Mouse (Mus musculus): Measurements from ENCODE around the gene Apol10a.
"Not testable (repeated sequence)": the region's sequence is repeated elsewhere in the genome, so short reads cannot be mapped to it uniquely, and the experiment has no call there.

The Apol10a gene

GRCm38 (mm10) chr15:77476693-77477092 is at the start of gene Apol10a:
TSS of gene Apol10a (plus strand) at chr15:77477047.
- not testable (repeated sequence) for DNase-seq

- DNase-seq, result not testable (repeated sequence)
These were observed 48.0 kb upstream of the Apol10a start for GRCm38 (mm10) chr15:77428690-77429448.

- DNase-seq, result not testable (repeated sequence)
These were observed 32.1 kb upstream of the Apol10a start for GRCm38 (mm10) chr15:77444746-77445145.

- not testable (repeated sequence) for DNase-seq
These were observed 31.2 kb upstream of the Apol10a start for GRCm38 (mm10) chr15:77445668-77446067.

GRCm38 (mm10) chr15:77447392-77447791 is 29.5 kb upstream of the Apol10a start, which contains the start of gene Apol7b:
TSS of gene Apol7b (minus strand) at chr15:77447492.
- DNase-seq, result not testable (repeated sequence)

GRCm38 (mm10) chr15:77449927-77450326 is 26.9 kb upstream of the Apol10a start:
- peak; percentile 2 to 5 for DNase-seq

- DNase-seq, result not testable (repeated sequence)
These were observed 2.0 kb upstream of the Apol10a start for GRCm38 (mm10) chr15:77474699-77475390.

GRCm38 (mm10) chr15:77482140-77482794 is 5.4 kb downstream of the Apol10a start:
- DNase-seq, result no peak

- not testable (repeated sequence) for DNase-seq
These were observed 16.3 kb downstream of the Apol10a start for GRCm38 (mm10) chr15:77493181-77493580.

- DNase-seq, result not testable (repeated sequence)
These were observed 17.8 kb downstream of the Apol10a start for GRCm38 (mm10) chr15:77494694-77495093.

- DNase-seq, result not testable (repeated sequence)
These were observed 31.1 kb downstream of the Apol10a start, which contains the start of gene Apol11a for GRCm38 (mm10) chr15:77507966-77508365. TSS of gene Apol11a (plus strand) at chr15:77508271.

GRCm38 (mm10) chr15:77520596-77520995 is 43.7 kb downstream of the Apol10a start:
- DNase-seq, result not testable (repeated sequence)

GRCm38 (mm10) chr15:77523186-77523843 is 46.5 kb downstream of the Apol10a start:
- DNase-seq, result peak in 1 of 2 experiments; percentile 16

- DNase-seq, result no peak
These were observed 56.4 kb downstream of the Apol10a start, which contains the start of gene Apol7c for GRCm38 (mm10) chr15:77533216-77533615. TSS of gene Apol7c (minus strand) at chr15:77533316.

GRCm38 (mm10) chr15:77539221-77539620 is 62.4 kb downstream of the Apol10a start:
- not testable (repeated sequence) for DNase-seq

All from thymus, adult 18-20 months (tissue).